Comparison of ENCODE assay signal across 10 mouse cellular contexts in genomic region chr3:101318115-101318514, GRCm38 (mm10). TPM values are rescaled to one million over a fixed set of nuclear protein-coding genes. Genes with fewer than 3 reads are reported as not detected.
DNase-seq lines count a peak whose midpoint lies in the region; ATAC-seq and TF ChIP-seq lines count a peak whose summit lies in the region.
"Had no signal": no experiment of that assay in that cellular context is flagged by ENCODE, and none has a peak within 500 bp of the region (broad histone marks: within the 10 kb centered on the region; RNA-seq: fewer than 3 reads in every experiment).

No protein-coding gene starts in this region.

- DNase-seq in heart, postnatal 10 days, result peak; percentile 34 to 58
- DNase-seq in testis, postnatal 14 days (ENCODE audit: low spot score), result no peak
- peak; percentile 60 for DNase-seq in embryo, embryonic 10.5 days (ENCODE audit: low spot score)
- peak; percentile 31 to 57 for DNase-seq in lung, postnatal 4 days
- DNase-seq in layer of hippocampus, adult 9-10 months (ENCODE audit: low spot score), result no peak
- DNase-seq in hindbrain, embryonic 14.5 days (ENCODE audit: low spot score), result no peak

- TF ChIP-seq POLR2A in testis, adult 2 months (IDR thresholded peaks at IDR 0.05; ENCODE audit: control insufficient read depth, low read depth, low read length), result no peak

- H3K36me3 ChIP-seq in heart, embryonic 11.5 days (ENCODE audit: control insufficient read depth, insufficient read depth, low read length), result no peaks in the 10 kb centered on the region
- no peaks in the 10 kb centered on the region for H3K36me3 ChIP-seq in testis, adult 2 months (ENCODE audit: control insufficient read depth, insufficient read depth, low read length)
- H3K36me3 ChIP-seq in hindbrain, embryonic 14.5 days (replicated peaks; ENCODE audit: control insufficient read depth, insufficient read depth), result no peaks in the 10 kb centered on the region
- H3K36me3 ChIP-seq: embryonic facial prominence, embryonic 12.5 days; limb, embryonic 13.5 days had no signal

- no peaks in the 10 kb centered on the region for H3K9me3 ChIP-seq in heart, embryonic 11.5 days (replicated peaks; ENCODE audit: control insufficient read depth, low read length)
- H3K9me3 ChIP-seq in hindbrain, embryonic 14.5 days (ENCODE audit: control insufficient read depth, low read length), result no peaks in the 10 kb centered on the region

- no peaks in the 10 kb centered on the region for H3K27me3 ChIP-seq in heart, embryonic 11.5 days (ENCODE audit: control insufficient read depth, insufficient read depth, low read length)
- no peaks in the 10 kb centered on the region for H3K27me3 ChIP-seq in testis, adult 2 months (ENCODE audit: control insufficient read depth, insufficient read depth, low read length)
- H3K27me3 ChIP-seq in hindbrain, embryonic 14.5 days (ENCODE audit: control insufficient read depth, insufficient read depth, low read length), result no peaks in the 10 kb centered on the region
- H3K27me3 ChIP-seq: embryonic facial prominence, embryonic 12.5 days; limb, embryonic 13.5 days had no signal

- H3K4me1 ChIP-seq in heart, embryonic 11.5 days (ENCODE audit: control insufficient read depth, insufficient read depth, low read length), result no peaks in the 10 kb centered on the region
- no peaks in the 10 kb centered on the region for H3K4me1 ChIP-seq in testis, adult 2 months (ENCODE audit: control insufficient read depth, insufficient read depth, low read length)
- no peaks in the 10 kb centered on the region for H3K4me1 ChIP-seq in hindbrain, embryonic 14.5 days (replicated peaks; ENCODE audit: control insufficient read depth, insufficient read depth, low read length)

- ATAC-seq in heart, embryonic 11.5 days (replicated peaks; ENCODE audit: insufficient number of reproducible peaks, low FRiP score, low TSS enrichment), result no peak
- ATAC-seq in hindbrain, embryonic 14.5 days (ENCODE audit: low FRiP score), result no peak

- intact Hi-C loops in heart, postnatal 10 days (cut with DNase I), result loop anchor here (5.0 kb wide), 1 partner anchor 144 kb away; no protein-coding TSS in a partner anchor

- WGBS in heart, embryonic 11.5 days (ENCODE audit: insufficient replicate concordance), result 66% methylated on average over 6 of the region's 6 CpGs
- 70% methylated on average over 6 of the region's 6 CpGs for WGBS in hindbrain, embryonic 14.5 days

- H3K4me2 ChIP-seq in heart, embryonic 11.5 days, result no peak overlapping the region
- H3K4me2 ChIP-seq in hindbrain, embryonic 14.5 days (replicated peaks), result no peak overlapping the region
- H3K4me2 ChIP-seq: embryonic facial prominence, embryonic 12.5 days; limb, embryonic 13.5 days had no signal

- TF ChIP-seq CTCF in testis, adult 2 months (IDR thresholded peaks at IDR 0.05; ENCODE audit: control insufficient read depth, insufficient read depth, insufficient replicate concordance, low read depth, low read length), result peak; percentile 82; the same call in 1 of the 2 replicates

- H3K4me3 ChIP-seq in heart, embryonic 11.5 days (ENCODE audit: low read depth, low read length), result no peak overlapping the region
- no peak overlapping the region for H3K4me3 ChIP-seq in testis, adult 2 months (ENCODE audit: control insufficient read depth, low read depth, low read length)
- no peak overlapping the region for H3K4me3 ChIP-seq in hindbrain, embryonic 14.5 days (replicated peaks; ENCODE audit: low read length)
- H3K4me3 ChIP-seq: embryonic facial prominence, embryonic 12.5 days; limb, embryonic 13.5 days had no signal

- no peak overlapping the region for H3K9ac ChIP-seq in heart, embryonic 11.5 days (ENCODE audit: low read depth, low read length)
- H3K9ac ChIP-seq in hindbrain, embryonic 14.5 days, result no peak overlapping the region
- H3K9ac ChIP-seq: embryonic facial prominence, embryonic 12.5 days; limb, embryonic 13.5 days had no signal

- H3K27ac ChIP-seq in heart, embryonic 11.5 days (ENCODE audit: low read depth, low read length), result no peak overlapping the region
- no peak overlapping the region for H3K27ac ChIP-seq in testis, adult 2 months (ENCODE audit: control insufficient read depth, insufficient read depth, low read depth, low read length)
- no peak overlapping the region for H3K27ac ChIP-seq in hindbrain, embryonic 14.5 days
- H3K27ac ChIP-seq: embryonic facial prominence, embryonic 12.5 days; limb, embryonic 13.5 days had no signal

RNA-seq across cellular contexts. Expression of gene Cd2, which starts 30.4 kb away (rescaled TPM):
- total RNA-seq in heart, postnatal 10 days (2021), result 1 to 10 TPM; 1.3 to 1.4 TPM
- polyA plus RNA-seq in heart, embryonic 11.5 days (2014; fragmentation: Nextera tagmentation; extraction: Ambion mirVana), result 0.20 TPM in 1 of 2 replicates, not detected in the other
- polyA plus RNA-seq in testis, adult 2 months (2012; rRNA removed), result 0.79 and 0.96 TPM in 2 replicates
- polyA plus RNA-seq in hindbrain, embryonic 14.5 days (2014; fragmentation: Nextera tagmentation; extraction: Ambion mirVana), result not detected in 2 replicates
- polyA plus RNA-seq: embryonic facial prominence, embryonic 12.5 days; limb, embryonic 13.5 days had no signal

RNA-seq across cellular contexts. Expression of gene Igsf3, which starts 58.8 kb away (rescaled TPM):
- 10 to 100 TPM; 21.6 to 24.9 TPM for total RNA-seq in heart, postnatal 10 days (2021)
- 28.1 and 31.3 TPM in 2 replicates for polyA plus RNA-seq in heart, embryonic 11.5 days (2014; fragmentation: Nextera tagmentation; extraction: Ambion mirVana)
- 3.9 TPM in 2 replicates for polyA plus RNA-seq in testis, adult 2 months (2012; rRNA removed)
- 48.8 and 51.7 TPM in 2 replicates for polyA plus RNA-seq in hindbrain, embryonic 14.5 days (2014; fragmentation: Nextera tagmentation; extraction: Ambion mirVana)

Comparison
In these comparisons a context has a peak if more than half of its experiments do, and no peak if none do; other contexts are left out.
1. DNase-seq: peak in heart, postnatal 10 days (2 of 2), embryo, embryonic 10.5 days (single experiment) and lung, postnatal 4 days (2 of 2); none in testis, postnatal 14 days (single experiment), layer of hippocampus, adult 9-10 months (single experiment) and hindbrain, embryonic 14.5 days (single experiment).